Mouse (Mus musculus) leukemia stem cell, adult 10-12 weeks (primary cell): ENCODE measurements around the gene Maoa. TPM values are rescaled to one million over a fixed set of nuclear protein-coding genes. Genes with fewer than 3 reads are reported as not detected.

ENCODE experiments used
- polyA plus RNA-seq: library from polyadenylated mRNA; stranded (reverse); fragments of >175 nt; gene quantifications from 2 replicates; pipeline ENCODE4 v1.2.3, GENCODE M21; 2012; ENCODE audit warnings: low replicate concordance

Maoa gene
- polyA plus RNA-seq, result 0.10 and 0.22 TPM in 2 replicates

DNA sequence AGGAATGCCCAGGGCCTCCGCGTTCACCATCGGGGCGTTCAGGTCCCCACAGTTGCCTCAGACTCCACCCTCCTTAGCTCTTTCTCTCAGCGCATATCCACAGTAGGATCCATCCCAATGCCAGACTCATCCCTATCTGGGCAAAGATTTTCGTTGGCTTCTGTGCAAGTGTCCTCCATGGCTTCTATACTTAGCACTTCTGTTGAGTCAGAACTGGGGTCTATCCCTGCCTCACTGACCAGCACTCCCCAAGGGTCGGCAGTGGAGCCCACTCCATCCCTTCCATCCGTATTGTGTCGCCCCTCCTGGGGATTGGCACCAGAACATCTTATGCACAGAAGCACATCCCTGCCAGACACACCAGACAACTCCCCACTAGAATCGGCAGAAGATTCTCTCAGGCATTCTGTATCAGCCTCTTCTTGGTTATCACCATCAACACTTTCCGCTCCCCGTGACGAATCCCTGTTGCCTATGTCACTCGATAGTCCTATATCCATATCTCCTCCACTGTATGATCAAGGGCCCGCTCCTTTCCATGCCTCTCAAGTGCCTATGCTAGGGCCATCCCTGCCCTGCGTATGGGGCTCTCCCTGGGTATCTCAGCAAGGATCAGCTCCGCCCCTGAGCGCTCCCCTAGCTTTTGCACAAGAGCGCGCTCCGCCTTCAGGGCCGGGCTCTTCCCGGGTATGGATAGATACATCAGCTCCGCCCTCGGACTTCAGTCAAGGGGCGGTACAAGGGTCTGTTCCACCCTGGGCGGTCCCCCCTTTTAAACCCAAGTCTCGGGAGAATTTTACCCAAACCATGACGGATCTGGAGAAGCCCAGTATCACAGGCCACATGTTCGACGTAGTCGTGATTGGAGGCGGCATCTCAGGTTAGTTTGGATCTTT lies at the start of gene Maoa:
Maoa (plus strand) TSS at position 665 of the 896 bp plus-strand sequence.

Other genes starting within 250 kb of the Maoa start
- not detected in 2 replicates for gene Cypt1, start 96.8 kb upstream of the Maoa start, polyA plus RNA-seq
- not detected in 2 replicates for gene Maob, start 197.7 kb downstream of the Maoa start, polyA plus RNA-seq